Mouse (Mus musculus) adrenal gland, adult 18-20 months (tissue): ENCODE results near the gene Car5a. TPM values are rescaled to one million over a fixed set of nuclear protein-coding genes. Genes with fewer than 3 reads are reported as not detected.

Experiments
- DNase-seq, 2 experiments: peaks; one replicate each; pipeline ENCODE4 v3.0.0; 2021 to 2022; ENCODE audit warnings: low spot score in 2 of 2
- total RNA-seq, 2 experiments: library from RNA; stranded (reverse); gene quantifications; 1 replicate in 1 of 2; 2 replicates in 1 of 2; pipeline ENCODE4 v1.2.3; 2021

Car5a gene
- total RNA-seq, 2 experiments from 2014 or later = not detected

DNA sequence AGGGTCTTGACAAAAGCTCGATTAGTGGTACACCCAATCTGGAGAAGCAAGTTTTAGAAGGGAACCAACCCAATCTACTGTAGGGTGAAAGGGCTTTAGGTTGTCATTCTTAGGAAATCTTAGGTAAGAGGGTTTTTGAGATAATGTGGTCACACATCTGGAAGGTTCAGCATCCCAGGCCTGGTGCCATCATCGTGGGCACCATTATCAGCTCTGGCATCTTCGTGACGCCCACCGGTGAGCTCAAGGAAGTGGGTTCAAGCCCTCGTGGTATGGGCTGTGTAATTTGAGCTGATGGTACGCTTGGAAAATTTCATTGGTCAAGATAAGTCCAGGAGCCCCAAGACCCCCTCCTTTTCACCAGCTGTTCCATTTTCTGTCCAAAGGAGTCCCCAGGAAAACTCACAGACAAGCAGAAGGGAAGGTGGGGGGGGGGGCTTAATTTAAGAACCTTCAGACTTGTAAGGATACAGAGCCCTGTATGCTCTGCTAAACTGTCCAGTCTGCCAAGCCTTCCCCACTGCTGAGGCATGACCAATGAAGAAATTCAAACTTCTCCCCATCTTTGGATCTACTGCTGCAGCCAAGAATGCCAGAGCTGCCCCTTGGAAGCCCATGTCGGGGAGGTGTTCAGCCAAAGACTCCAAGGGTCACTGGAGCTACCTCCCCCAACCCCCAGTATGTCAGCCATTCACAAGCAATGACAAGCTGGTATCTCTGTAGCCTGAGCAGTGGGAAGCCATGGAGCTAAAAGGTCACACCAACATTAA lies 36.1 kb downstream of the Car5a start:
- no peak for DNase-seq

DNA sequence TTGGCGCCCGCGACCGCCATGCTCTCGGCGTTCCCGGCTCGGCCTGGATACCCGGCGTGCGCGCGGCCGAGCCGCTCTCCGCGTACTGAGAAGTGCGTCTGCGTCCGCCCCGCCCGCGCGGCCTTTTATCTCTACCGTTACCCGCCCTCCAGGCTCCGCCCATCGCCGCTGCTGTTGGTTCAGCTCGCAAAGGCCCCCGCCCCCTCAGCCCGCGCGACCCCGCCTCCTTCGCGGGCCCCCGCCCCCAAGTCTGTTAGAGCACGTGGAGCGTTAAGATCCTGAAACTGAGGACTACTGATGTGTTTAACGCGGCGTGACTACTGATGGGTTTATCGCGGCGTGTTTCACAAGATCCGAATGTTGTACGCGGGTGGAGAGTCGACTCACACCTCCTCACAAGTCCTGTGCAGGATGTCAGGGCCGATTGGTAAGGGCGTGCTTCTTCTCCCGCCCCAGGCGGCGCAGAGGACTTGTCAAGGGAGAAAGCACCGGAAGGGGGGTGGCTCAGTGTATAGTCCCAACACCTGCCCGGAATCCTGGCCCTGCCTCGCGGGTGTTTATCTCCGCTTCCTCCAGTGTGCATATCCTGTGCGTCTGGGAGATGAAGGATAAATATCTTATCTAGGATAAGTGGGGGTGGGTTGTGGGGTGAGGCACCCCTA lies 37.0 kb downstream of the Car5a start, which contains the start of gene Slc7a5:
Gene Slc7a5 (minus strand): TSS at position 108 of the 662 bp plus-strand sequence.
- peak; percentile 98 to 99 for DNase-seq

DNA sequence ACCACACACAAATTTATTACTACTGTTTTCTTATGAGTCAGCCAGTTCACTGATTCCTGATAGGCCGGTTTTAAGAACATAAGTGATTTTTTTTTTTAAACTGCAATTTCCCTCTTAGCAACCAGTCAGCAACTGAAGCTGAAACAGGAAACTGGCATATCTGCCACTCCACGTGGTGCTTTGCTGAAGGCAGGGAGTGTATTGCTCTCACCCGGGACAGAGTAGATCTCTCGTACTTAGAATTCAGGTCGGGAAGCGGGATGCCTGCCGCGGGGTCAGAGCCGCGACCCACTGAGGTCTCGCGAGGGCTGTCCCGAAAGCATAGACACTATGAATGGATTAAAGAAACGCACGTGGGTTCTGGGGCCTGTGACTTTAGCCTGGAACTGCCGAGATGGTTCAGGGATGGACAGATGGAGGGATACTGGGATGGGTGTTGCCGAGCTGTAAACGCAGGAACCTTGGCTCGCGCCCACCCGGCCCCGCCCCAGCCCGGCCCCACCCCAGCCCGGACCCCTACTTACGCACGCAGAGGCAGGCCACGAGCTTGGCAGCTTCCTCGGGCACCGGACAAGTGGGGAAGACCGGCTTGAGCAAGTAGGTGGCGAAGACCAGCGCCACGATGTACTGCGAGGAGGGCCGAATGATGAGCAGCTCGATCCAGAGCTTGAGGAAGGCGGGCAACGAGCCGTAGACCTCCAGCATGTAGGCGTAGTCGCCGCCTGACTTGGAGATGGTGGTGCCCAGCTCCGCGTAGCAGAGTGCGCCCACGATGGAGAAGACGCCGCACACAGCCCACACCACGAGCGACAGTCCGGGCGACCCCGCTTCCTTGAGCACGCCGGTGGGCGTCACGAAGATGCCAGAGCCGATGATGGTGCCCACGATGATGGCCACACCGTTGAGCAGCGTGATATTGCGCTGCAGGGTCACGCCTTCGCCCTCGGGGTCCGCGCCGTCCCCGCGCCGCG lies 37.9 kb downstream of the Car5a start:
- peak in 1 of 2 experiments; percentile 33 for DNase-seq

DNA sequence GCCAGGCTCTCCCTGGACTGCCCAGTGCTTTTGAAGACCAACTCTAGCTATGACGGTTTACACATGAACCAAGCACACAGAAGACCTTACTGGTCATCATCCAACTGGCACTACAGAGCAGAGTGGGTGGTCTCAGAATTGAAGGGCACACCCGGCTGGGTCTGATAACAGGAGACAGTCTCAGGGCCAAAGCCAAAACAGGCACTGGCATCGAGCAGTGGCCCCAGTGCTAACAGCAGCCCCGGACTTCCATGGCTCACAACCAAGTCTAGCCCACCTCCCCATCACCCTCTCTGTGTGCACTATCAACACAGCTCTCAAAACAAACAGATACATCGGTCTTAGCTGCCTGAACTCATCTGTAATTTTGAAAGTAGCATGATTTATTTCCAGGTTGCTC lies 38.8 kb downstream of the Car5a start:
- no peak for DNase-seq

DNA sequence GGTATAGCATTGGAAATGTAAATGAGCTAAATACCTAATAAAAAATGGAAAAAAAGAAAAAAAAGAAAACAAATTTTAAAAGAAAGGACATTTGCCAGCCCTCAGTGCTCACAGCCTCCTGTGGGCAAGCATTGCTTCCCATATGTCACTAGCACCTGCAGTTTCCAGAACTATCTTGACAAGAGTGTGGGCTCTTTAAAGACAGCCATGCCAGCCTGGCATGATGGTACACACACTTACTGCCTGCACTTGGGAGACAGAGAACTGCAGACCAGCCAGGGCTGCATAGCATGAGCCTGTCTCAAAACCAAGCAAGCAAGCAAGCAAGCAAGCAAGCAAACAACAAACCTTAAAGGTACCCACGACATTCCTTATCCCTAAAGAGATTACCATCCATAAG lies 39.3 kb downstream of the Car5a start:
- DNase-seq = no peak

DNA sequence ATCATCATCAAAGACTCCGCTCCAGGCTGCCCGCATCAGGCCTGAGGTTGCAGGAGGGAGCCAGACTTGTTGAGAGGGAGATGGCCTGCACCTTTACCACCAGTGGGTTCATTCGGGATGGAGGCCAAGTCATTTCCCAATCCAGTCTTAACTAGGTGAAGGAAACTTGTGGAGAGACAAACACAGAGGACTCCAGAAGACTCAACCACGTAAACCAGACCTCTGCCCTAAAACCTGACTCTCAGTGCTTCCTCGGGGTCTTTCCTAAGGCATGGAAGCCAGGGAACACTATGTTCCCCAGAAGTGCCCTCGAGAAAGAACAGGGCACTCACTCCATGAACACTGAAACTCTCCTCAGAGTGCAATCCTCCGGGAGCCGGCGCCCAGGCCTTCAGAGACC lies 39.7 kb downstream of the Car5a start:
- DNase-seq = no peak

DNA sequence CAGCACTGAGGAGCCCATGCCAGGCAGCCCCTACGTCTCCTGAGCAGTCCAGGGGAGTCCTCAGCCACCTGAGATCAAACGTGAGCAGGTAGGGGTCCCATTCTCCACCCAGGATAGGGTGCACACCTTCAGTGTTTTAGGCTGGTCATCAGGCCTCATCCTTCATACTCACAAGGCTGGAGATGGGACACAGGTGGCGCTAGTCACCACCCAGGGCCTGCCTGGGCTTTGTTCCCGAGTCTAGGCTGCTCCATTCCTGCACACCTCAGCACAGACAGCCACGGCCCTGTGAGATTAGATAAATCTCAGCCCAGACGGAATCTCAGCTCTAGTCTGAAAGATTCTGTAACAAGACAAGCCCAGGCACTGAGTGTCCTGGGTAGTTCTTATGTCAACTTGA lies 40.7 kb downstream of the Car5a start:
- no peak for DNase-seq

DNA sequence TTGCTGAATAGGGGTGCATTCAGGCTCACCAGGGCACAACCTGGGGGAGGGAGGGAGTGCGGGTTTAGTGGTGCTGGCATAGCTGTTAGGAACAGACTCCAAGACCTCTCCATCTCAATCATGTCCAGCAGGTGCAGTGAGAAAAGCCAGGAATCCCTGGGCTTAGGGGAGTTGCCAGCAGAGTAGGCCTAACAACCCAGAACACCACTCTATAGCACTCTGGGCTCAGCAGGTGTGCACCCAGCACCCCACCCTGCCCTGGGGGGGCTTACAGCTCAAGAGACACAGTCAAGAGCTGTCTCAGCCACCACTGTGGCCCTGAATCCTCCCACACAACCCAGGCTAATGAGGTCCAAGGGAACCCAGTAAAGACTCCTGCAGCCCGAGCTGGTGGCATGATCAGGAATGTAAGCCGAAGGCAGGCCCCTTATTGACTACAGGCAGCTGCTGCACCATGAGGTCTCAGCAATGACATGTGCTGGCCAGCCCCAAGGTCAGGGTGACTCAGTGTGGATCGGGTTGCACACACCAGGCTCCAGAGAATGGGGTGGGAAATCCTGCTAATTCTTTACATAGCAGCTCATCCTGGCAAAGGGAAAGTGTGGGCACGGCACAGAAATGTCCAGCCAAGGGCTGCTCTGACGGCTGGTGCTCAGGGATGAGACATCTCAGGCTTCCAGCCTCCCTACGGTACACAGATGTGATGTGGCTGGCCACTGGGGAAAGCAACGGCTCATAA lies 43.0 kb downstream of the Car5a start:
- peak in 1 of 2 experiments; percentile 63 for DNase-seq

DNA sequence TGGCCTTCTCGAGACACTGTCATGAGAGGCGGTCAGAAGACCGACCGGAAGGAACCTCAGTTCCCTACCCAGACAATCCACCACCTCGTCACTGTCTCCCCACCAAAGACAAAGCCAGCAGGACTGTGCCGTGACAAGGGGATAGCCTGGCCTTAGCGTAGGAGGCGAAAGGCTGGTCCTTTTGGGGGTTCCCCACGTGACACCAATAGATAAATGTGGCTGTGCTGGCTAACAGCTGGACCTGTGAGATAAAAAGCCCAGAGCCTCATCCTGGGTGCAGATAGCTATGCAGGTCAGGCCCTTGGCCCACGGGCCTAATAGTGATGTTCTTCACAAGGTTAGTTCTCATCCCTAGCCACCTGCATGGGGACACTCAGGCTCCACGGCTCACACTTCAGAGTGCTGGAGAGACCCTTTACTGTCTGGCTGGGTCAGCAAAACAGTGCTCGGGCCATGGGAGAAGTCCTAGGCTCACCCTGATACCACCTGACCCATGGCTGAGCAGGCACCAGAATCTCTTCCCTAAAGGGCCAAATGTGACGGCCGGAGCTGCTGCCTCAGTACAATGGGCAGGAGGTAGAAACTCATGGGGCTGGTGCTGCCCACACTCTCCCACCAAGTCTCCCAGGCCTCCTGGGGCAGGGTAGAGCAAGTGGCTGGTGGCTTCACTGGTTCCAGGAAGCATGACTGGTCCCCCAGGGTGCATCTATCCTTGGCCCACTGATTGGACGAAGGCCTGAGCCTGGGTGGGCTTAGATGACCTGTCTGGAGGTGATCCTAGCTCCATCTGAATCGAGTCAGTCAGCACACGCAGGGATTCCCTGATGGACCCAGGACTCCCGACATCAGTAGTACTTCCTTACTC lies 45.3 kb downstream of the Car5a start:
- no peak for DNase-seq

DNA sequence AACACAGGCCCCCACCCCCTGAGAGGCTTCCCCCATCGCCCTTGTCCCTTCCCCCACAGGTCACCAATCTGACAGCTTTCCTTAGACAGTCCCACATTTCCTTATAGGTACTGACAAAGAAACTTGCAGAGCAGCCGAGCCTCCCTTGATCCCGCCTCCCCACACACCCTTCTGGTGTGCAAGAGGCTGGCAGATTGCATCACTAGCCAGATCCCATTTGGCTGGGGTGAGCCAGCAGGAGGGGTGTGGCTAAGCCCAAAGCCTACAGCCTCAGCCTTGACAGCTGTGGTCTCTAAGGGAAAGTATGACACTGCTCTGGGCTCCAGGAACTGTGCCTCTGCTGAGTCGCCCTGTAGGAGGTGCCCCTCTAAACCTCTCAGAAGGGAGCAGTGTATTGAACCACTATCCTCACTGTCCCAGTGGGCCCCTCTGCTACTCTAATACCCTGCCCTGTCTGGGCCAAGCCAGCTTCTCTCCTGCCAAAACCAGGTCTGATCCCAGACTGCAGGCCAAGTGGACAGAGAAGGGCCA lies 46.2 kb downstream of the Car5a start:
- peak; percentile 60 to 61 for DNase-seq

DNA sequence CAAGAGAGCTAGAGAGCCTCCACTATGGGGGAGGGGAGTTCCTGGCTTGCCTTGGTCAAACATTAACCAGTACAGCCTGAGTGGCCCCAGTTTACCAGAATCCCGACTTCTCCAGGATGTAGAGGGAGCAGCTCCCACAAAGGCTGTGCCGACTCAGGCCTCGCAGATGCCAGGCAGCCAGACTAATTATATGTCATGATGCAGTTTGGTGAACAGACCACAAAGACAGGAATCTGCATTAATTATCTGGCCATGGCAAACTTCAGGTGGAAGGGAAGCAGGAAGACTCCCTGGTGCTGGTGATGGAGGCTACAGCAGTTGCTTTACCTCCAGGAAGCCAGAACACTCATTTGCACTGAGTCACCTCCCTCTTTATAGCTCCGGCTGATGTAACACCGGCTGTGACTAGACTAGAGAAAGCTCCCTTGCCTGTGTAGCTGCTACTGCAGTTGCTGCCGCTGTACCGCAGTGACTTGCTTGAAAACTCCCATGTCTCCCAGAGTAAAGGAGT lies 46.8 kb downstream of the Car5a start:
- no peak for DNase-seq

DNA sequence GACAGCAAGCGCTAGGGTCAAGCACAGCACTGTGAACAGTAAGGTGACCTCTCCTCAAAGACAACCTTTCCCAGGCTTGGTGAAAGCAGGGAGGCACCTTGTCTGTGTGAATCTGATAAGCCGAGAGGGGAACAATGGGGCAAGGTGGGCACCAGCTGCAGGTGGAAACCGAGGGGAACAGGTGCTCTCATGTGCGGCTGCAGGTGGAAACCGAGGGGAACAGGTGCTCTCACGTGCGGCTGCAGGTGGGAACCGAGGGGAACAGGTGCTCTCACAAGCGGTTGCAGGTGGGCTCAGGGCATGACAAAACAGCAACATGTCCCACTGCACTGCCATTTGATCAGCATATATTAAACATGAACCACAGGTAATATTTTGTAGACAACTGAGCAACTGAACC lies 47.5 kb downstream of the Car5a start:
- DNase-seq = no peak

DNA sequence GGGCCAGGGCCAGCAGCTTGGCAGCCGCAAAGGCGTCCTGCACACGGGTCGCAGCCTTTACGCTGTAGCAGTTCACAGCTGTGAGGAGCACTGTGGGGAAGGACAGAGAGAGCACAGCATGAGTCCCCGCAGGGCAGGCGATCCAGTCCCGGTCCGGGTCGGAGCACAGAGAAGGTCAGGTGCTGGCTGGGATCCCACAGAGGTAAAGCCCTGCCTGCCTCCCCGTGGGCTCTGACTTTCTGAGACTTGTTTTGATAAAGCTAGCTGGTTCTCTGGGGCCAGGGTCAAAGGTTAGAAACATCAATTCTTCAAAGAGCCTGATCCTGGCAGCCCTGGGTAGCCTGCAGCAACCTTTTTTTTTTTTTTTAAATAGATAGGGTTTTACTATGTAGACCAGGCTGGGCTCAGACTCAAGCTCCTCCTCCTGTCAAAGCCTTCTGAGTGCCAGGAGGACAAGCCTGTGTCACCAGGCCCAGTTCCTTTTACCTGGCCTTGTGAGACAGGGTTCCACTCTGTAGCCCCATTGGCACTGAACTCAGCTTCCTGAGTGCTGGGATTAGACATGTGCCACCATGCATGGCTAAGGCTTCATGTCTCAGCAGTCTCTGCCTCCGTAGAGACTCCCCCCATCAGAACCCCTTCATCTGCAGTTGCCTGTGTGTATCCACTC lies 48.1 kb downstream of the Car5a start:
- no peak for DNase-seq

DNA sequence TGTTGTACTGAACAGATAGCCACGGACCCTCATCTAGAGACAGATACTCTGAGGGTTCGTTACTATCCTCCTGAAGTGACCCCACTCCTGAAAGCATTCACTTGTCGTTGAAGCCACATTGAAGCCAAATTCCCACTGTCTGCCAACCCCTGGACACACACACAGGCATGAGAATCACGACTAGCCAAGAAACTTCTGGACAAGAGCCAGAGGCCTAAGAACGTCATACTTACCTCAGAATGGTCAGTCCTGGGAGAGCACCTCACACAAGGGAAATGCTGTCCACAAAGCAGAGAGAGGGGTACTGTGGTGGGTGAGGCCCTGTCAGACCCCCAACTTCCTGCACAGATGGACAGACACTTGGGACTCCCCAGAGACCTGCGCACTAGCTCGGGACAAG lies 48.8 kb downstream of the Car5a start:
- no peak for DNase-seq

DNA sequence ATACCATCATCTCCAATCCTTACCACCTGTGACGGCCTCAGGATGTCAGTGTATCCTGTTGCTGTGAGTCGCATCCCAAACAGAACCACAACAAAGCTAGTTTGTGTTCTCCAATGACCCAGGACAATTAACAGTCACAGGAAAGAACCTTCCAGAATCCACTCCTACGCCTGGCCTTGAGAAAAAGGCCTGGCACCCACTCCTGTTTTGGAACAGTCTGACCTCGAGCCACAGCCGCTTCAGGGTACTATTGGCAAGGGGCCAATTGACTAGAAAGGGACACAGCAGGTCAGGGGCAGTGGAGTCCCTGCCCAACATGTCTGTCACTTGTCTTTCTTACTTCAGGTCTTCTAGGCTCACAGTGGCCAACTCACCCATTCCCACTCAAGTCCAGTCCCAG lies 51.8 kb downstream of the Car5a start:
- no peak for DNase-seq

DNA sequence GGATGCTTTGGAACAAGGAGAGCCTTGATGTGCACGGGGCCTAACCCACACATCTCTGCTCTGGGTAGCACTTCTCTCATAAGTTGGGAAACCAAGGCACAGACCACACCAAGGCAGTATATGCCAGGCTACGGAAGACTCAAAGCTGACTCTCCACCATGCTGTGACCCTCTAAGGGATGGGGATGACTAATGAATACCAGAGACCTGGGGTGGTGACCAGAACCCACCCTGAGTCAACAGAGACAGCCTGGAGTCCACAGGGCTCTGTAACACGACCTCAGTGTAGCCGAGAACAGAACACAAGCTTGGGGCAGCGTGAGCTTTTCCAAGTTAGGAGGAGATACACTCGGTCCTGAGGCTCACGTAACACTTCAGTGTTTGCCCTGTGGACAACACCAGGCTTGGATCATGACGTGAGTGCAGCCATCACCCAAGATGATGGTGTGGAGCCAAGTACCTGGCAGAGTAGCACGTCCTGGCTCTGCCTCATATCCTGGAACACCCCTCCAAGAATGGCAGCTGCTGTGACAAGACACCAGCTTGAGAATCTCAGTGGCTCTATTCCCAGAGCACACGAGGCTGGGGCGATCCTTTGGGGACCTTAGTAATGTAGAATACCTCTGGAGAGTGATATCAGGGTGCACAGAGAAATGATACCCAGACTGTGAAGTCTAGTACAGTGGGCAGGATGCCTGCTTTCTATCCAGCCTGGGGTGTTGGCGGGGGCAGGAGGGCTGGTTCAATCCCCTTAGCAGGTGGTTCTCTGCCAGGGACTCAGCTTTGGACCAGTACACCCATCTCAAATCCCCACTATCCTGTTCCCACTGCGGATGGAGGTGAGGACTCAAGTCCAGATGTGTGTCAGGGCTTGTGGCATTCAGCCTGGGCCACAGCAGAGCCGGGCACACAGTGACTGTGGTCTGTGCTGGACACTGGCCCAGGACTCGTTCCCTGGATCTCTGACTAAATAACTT lies 54.6 kb downstream of the Car5a start:
- DNase-seq = no peak

DNA sequence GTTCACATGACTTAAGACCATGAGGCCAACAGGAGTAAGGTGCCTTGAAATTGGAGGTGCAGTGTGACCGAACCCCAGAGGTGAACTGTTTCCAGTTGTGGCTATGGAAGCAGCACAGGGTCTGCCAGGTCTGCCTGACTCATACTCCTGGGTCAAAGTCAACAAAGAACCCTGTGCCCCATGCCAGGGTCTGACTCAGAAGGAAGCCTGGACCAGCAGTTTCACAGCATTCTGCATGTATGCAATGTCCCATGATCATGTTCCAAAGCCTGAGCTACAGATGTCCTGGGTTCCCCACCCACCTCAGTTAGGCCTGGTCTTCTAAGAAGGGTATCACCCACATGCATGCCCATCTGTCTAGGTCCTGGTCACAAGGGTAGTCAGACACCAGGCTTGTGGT lies 55.4 kb downstream of the Car5a start:
- no peak for DNase-seq

DNA sequence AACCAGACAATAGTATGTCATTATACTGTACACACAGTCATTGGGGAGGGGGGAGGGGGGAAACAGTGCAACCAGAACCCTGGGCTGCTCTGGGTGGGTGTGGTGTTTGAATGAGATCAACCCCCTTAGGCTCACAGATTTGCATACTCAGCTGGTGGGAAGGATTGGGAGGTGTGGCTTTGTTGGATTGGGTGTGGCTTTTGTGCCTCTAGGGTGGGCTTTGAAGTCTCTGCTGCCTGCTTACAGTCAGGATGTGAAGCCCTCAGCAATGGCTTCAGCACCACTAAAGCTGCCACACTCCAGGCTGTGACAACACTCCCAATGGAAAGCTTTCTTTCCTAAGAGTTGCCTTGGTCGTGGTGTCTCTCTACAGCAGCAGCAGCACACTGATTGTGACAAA lies 57.2 kb downstream of the Car5a start:
- DNase-seq = no peak
